Mouse (Mus musculus) midbrain, embryonic 16.5 days (tissue): ENCODE measurements around the gene Gab2. TPM values are rescaled to one million over a fixed set of nuclear protein-coding genes. Genes with fewer than 3 reads are reported as not detected.

Source experiments
- ATAC-seq: fragments of 200-750 bp; cut with Nextera tagmentation; 2 replicates; pipeline ENCODE4 v1.8.0; 2017; ENCODE audit warnings: moderate TSS enrichment
- H3K27ac ChIP-seq: fragments of 300-500 bp; sonication (generic); 2 replicates; pipeline ENCODE4 v1.5.1; 2014; ENCODE audit warnings: mild to moderate bottlenecking, low read length, mixed read lengths
- H3K27me3 ChIP-seq: fragments of 300-500 bp; sonication (generic); 2 replicates; pipeline ENCODE4 v1.6.1; 2014; ENCODE audit warnings: low read depth, low read length, mixed read lengths; ENCODE audit not compliant: control insufficient read depth, insufficient read depth
- H3K36me3 ChIP-seq: fragments of 300-500 bp; sonication (generic); 2 replicates; pipeline ENCODE4 v1.6.1; 2014; ENCODE audit warnings: mild to moderate bottlenecking, low read length, moderate library complexity, mixed read lengths; ENCODE audit not compliant: control insufficient read depth, insufficient read depth
- H3K4me1 ChIP-seq: fragments of 300-500 bp; sonication (generic); 2 replicates; pipeline ENCODE4 v1.6.1; 2014; ENCODE audit warnings: mild to moderate bottlenecking, low read length, mixed read lengths; ENCODE audit not compliant: control insufficient read depth, insufficient read depth
- H3K4me2 ChIP-seq: fragments of 300-500 bp; sonication (generic); 2 replicates; pipeline ENCODE4 v1.6.1; 2014; ENCODE audit warnings: mild to moderate bottlenecking, low read length, mixed read lengths
- H3K4me3 ChIP-seq: fragments of 300-500 bp; sonication (generic); 2 replicates; pipeline ENCODE4 v1.5.1; 2014; ENCODE audit warnings: low read depth, mild to moderate bottlenecking, low read length, moderate library complexity, mixed read lengths
- H3K9ac ChIP-seq: fragments of 300-500 bp; sonication (generic); 2 replicates; pipeline ENCODE4 v1.6.1; 2014; ENCODE audit warnings: low read depth, low read length, mixed read lengths
- H3K9me3 ChIP-seq: fragments of 300-500 bp; sonication (generic); replicated peaks from 2 replicates; pipeline ENCODE4 v1.6.1; 2014; ENCODE audit warnings: mild to moderate bottlenecking, low read length, mixed read lengths; ENCODE audit not compliant: control insufficient read depth, poor library complexity, severe bottlenecking
- WGBS: fragments of 180-500 bp; shearing (Covaris S2); extraction: QIAGEN DNeasy Blood & Tissue Kit; methylation state at CpG from one replicate; pipeline ENCODE4 v1.1.7; 2014; 5-methylcytosine and 5-hydroxymethylcytosine counted together
- polyA plus RNA-seq: library from polyadenylated mRNA; unstranded; fragments of >200 nt; fragmentation: Nextera tagmentation; extraction: Ambion mirVana; gene quantifications from 2 replicates; pipeline ENCODE4 v1.2.1, GENCODE M21; 2015

Gene Gab2
- polyA plus RNA-seq, 1 experiment from 2014 or later = 20.3 TPM

DNA sequence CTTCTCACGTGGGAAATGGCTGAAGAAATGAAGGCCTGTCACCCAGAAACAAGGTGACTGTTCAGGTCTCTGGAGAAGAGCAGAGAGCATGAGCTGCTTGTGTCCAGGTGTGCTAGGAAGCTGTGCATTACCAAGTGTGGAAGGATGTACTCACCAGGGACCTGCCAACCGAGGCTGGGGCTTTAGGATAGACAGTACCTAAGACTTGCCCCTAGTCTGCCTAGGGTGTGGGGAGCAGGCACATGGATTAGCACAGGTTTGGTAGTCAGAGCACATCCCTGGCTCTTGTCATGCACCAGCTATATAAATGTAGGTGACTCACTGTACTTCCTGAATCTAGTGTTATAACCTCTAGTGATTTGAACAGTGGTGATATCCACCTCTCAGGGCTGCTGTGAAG, 222.2 kb downstream of the Gab2 start:
- Histone ChIP-seq H3K27me3 (no peaks in the 10 kb centered on the region), H3K4me1 (no peaks in the 10 kb centered on the region), H3K9me3 (no peaks in the 10 kb centered on the region), H3K4me2 (no peak overlapping the region), H3K9ac (no peak overlapping the region), H3K36me3 (peaks cover 25% of the 10 kb centered on the region), H3K27ac (no peak overlapping the region), H3K4me3 (no peak overlapping the region)
- ATAC-seq = no peak
- WGBS = 81% methylated on average over 2 of the region's 2 CpGs

DNA sequence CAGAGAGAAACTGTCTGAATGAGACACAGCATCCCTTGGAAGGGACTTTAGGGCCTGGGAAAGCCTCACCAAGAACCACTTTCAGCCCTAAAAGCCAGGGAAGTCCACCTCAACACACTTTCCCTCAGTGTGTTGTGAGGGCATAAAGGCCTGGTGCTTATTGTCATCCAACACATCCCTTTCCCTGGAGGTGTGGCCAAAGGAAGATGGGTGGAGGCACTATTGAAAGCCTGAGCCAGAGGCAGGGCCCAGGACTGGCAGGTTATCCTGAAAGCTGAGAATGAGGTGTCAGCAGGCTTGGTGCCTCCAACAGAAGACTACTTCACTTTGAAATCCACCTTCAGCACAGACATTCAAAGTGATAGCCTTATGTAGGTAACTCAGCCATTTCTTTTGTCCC, 223.1 kb downstream of the Gab2 start:
- Histone ChIP-seq H3K27ac (no peak overlapping the region), H3K4me3 (no peak overlapping the region), H3K9me3 (no peaks in the 10 kb centered on the region), H3K36me3 (peaks cover 24% of the 10 kb centered on the region), H3K27me3 (no peaks in the 10 kb centered on the region), H3K4me1 (no peaks in the 10 kb centered on the region), H3K4me2 (no peak overlapping the region), H3K9ac (no peak overlapping the region)
- ATAC-seq = no peak

DNA sequence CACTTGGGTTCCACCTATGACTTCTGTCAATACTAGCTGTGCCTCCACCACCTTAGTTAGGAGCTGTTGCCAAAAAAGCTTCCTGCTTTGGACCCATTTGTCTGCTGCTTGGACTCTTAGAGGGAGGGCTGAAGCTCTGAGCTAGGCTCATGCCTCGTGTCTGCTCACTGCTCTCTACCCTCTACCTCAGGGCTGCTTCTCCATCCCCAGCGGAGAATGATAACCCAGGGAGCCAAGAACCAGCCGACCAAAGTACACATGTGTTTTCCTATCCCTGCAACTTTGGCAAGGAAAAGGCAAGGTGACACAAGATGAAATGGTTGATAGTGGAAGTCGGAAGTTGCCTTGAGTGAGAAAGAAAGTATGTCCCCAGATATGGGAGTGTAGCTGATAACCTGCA, 223.8 kb downstream of the Gab2 start:
- Histone ChIP-seq H3K4me1 (no peaks in the 10 kb centered on the region), H3K27ac (no peak overlapping the region), H3K9me3 (no peaks in the 10 kb centered on the region), H3K27me3 (no peaks in the 10 kb centered on the region), H3K36me3 (peaks cover 27% of the 10 kb centered on the region), H3K9ac (no peak overlapping the region), H3K4me3 (no peak overlapping the region), H3K4me2 (no peak overlapping the region)
- ATAC-seq = no peak
- 93% methylated on average over 4 of the region's 4 CpGs for WGBS

DNA sequence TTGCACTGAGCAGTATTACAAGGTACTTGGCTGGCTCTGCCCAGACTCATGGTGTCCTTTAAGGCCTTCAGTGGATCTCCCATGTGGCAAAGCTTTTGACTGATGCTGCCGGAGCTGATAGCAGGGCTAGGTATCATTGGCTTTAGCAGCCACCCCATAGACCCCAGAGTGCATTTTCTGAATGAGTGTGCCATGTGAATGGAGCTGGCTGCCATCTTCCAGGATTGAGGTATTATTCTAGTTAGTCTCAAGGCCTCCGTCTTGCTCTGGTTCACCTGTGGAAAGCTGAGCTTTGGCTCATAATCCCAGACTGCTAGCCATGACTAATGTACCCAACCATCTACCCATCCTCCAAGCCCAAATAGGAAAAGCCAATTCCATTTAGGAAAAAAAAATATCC, 225.4 kb downstream of the Gab2 start:
- H3K27me3 ChIP-seq = no peaks in the 10 kb centered on the region
- no peak overlapping the region for H3K9ac ChIP-seq
- no peak for ATAC-seq
- H3K4me2 ChIP-seq = no peak overlapping the region
- no peak overlapping the region for H3K4me3 ChIP-seq
- WGBS = 98% methylated on average over 2 of the region's 2 CpGs
- no peaks in the 10 kb centered on the region for H3K9me3 ChIP-seq
- no peaks in the 10 kb centered on the region for H3K4me1 ChIP-seq
- H3K27ac ChIP-seq = no peak overlapping the region
- peaks cover 36% of the 10 kb centered on the region for H3K36me3 ChIP-seq

DNA sequence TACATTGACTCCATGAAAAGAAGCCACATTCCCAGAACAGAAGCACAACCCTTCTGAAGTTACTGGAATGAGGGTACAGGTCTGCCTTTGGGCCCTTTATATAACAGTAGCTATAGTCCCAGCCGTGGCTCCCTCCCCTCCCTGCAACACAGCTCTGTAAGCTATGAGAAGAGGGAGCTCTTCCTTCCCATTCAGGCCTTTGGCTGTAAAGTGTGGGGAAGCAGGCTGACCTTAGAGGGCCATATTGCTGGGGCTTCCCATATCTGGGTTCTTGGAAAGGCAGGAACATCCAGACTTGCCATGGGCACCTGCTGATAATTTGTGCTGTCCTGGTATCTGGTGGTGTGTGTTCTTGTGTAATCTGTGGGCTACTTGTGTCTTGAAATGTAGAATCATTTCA, 226.2 kb downstream of the Gab2 start:
- H3K4me3 ChIP-seq = no peak overlapping the region
- 100% methylated on average over 1 of the region's 1 CpGs for WGBS
- no peaks in the 10 kb centered on the region for H3K9me3 ChIP-seq
- H3K27ac ChIP-seq = no peak overlapping the region
- no peaks in the 10 kb centered on the region for H3K4me1 ChIP-seq
- H3K36me3 ChIP-seq = peaks cover 40% of the 10 kb centered on the region
- ATAC-seq = no peak
- no peaks in the 10 kb centered on the region for H3K27me3 ChIP-seq
- no peak overlapping the region for H3K4me2 ChIP-seq
- H3K9ac ChIP-seq = no peak overlapping the region

DNA sequence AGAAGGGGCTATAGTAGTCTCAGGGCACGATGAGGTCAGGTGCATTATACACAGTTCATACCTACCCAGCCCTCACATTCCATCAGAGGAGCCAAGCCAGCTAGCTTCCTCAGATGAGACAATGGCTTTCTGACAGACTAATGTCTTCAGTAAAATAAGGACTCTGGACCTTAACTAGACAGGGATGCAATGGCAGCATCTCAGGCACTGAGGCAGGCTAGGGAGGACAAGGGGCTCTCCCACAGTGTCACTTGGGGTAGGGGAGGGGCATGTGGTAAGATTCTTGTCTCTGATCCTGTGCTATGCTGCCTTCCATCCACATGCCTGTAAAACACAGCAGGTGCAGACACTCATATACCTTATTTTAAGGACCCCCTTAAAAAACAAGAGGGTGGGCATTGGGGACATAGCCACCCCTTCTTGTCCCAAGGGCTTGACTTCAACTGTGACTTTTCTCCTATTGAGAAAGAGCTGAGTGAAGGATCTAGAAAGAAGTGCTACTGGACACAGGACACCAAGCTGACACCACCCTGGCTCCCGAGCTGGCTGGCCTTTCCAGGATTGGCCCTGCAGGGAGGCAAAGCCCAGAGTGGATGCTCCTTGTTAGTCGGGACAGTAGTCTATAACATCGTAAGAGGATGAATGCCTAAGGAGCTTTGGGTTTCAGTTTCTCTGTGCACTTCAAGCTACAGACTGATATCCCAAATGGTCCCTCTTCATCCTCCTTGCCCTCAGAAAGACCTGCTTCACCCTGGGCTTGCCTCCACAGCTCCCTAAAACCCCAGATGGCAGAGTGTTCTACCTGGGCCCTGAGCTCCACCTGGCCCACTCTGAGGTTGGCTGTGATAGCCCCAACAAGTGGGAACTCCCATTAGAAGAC, 228.3 kb downstream of the Gab2 start:
- peaks cover 39% of the 10 kb centered on the region for H3K36me3 ChIP-seq
- no peak overlapping the region for H3K4me3 ChIP-seq
- H3K4me2 ChIP-seq = no peak overlapping the region
- no peaks in the 10 kb centered on the region for H3K4me1 ChIP-seq
- no peak overlapping the region for H3K9ac ChIP-seq
- H3K27ac ChIP-seq = no peak overlapping the region
- no peaks in the 10 kb centered on the region for H3K9me3 ChIP-seq
- no peaks in the 10 kb centered on the region for H3K27me3 ChIP-seq
- ATAC-seq = no peak
- WGBS = 80% methylated on average over 4 of the region's 4 CpGs

DNA sequence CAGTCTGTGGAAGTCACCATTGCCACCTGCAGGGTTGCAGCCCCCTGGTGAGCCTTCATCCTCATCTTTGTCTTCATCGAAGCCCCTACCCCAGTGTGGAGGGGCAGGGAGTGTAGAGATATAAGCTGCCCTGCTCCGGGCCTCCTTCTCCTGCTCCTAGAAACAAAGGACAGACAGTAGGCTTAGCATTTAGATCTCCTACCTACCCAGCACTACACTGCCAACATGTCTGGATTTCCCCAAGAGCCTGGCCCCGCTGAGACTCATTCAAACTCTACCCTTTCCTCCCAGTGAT, 228.9 kb downstream of the Gab2 start:
- no peak overlapping the region for H3K9ac ChIP-seq
- H3K4me3 ChIP-seq = no peak overlapping the region
- no peaks in the 10 kb centered on the region for H3K27me3 ChIP-seq
- ATAC-seq = no peak
- H3K27ac ChIP-seq = no peak overlapping the region
- no peak overlapping the region for H3K4me2 ChIP-seq
- H3K36me3 ChIP-seq = peaks cover 38% of the 10 kb centered on the region
- 88% methylated on average over 3 of the region's 3 CpGs for WGBS
- H3K9me3 ChIP-seq = no peaks in the 10 kb centered on the region
- H3K4me1 ChIP-seq = no peaks in the 10 kb centered on the region

DNA sequence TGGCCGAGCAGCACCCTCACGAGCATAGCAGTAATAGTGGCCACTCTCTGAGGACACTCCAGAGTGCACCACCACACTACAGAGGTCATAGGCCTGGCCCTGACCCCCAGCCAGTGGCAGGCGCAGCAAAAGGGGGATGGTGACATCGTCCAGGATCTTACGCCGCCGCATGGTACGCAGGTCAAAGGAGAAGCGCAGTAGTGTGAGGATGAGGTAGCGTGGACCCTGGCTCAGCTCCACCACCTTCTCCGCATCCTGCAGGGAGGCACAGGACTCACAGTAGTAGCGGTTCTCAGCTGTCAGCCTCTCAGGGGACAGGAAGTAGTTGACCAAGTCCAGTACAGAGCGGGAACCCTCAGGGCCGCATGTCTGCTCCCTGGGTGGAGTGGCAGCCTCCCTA, 230.2 kb downstream of the Gab2 start:
- H3K36me3 ChIP-seq = peaks cover 37% of the 10 kb centered on the region

DNA sequence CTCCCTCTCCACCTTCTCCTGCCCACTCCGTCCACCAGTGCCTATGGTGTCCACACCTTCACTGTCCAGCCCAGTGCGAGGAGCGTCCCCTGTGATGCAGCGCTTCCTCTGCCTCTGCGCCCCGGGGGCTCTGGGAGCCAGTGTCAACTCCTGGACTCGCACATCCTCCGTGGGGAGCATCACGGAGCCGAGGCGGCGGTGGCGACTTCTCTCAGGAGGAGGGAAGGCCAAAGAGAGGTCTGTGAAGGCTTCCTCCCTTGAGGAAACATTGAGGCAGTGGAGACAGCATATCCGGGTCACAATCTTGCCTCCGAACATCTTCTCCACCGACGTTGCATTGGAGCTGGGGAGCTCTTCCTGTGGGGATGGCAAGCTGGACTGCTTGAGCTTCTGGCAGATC, 230.8 kb downstream of the Gab2 start:
- Histone ChIP-seq H3K36me3 (peaks cover 34% of the 10 kb centered on the region), H3K27me3 (no peaks in the 10 kb centered on the region), H3K27ac (no peak overlapping the region), H3K4me3 (no peak overlapping the region), H3K4me1 (no peaks in the 10 kb centered on the region), H3K9ac (no peak overlapping the region), H3K9me3 (no peaks in the 10 kb centered on the region), H3K4me2 (no peak overlapping the region)
- 91% methylated on average over 17 of the region's 17 CpGs for WGBS
- ATAC-seq = no peak

More for the DNA sequence above, 230.2 kb downstream of the Gab2 start:
- H3K27ac ChIP-seq = no peak overlapping the region
- 92% methylated on average over 14 of the region's 14 CpGs for WGBS
- no peaks in the 10 kb centered on the region for H3K27me3 ChIP-seq
- H3K9ac ChIP-seq = no peak overlapping the region
- H3K4me2 ChIP-seq = no peak overlapping the region
- H3K9me3 ChIP-seq = no peaks in the 10 kb centered on the region
- H3K4me1 ChIP-seq = no peaks in the 10 kb centered on the region
- no peak for ATAC-seq
- H3K4me3 ChIP-seq = no peak overlapping the region
